20 mouse cellular contexts compared by ENCODE assay signal in genomic region chr17:86589681-86590080, GRCm38 (mm10).
"Had no signal": no experiment of that assay in that cellular context is flagged by ENCODE, and none has a peak within 500 bp of the region (broad histone marks: within the 10 kb centered on the region; RNA-seq: fewer than 3 reads in every experiment).

No protein-coding gene starts in this region.

- H3K27ac ChIP-seq: hindbrain, embryonic 10.5 days; hindbrain, embryonic 12.5 days; hindbrain, embryonic 14.5 days; intestine, embryonic 15.5 days; layer of hippocampus, adult 2 months; left cerebral cortex, adult 2 months; limb, embryonic 10.5 days; limb, embryonic 12.5 days; liver, embryonic 13.5 days; liver, embryonic 15.5 days had no signal

- H3K9ac ChIP-seq: heart, embryonic 13.5 days; heart, embryonic 15.5 days; hindbrain, embryonic 12.5 days; hindbrain, embryonic 14.5 days; intestine, embryonic 15.5 days; limb, embryonic 12.5 days; liver, embryonic 13.5 days; liver, embryonic 15.5 days had no signal

- H3K36me3 ChIP-seq: heart, embryonic 13.5 days; heart, embryonic 15.5 days; hindbrain, embryonic 10.5 days; hindbrain, embryonic 12.5 days; intestine, embryonic 15.5 days; limb, embryonic 10.5 days; limb, embryonic 12.5 days; liver, embryonic 13.5 days; liver, embryonic 15.5 days had no signal

- DNase-seq: gastrocnemius, postnatal 14 days; heart, postnatal 14 days; heart, postnatal 36 days; kidney, adult 18-20 months; kidney, adult 8-10 months; kidney, postnatal 10 days; kidney, postnatal 25 days; kidney, postnatal 4 days; liver, embryonic 13.5 days had no signal

- H3K27me3 ChIP-seq: heart, embryonic 13.5 days; heart, embryonic 15.5 days; hindbrain, embryonic 12.5 days; intestine, embryonic 15.5 days; limb, embryonic 12.5 days; liver, embryonic 13.5 days; liver, embryonic 15.5 days had no signal

- H3K4me3 ChIP-seq: heart, embryonic 13.5 days; heart, embryonic 15.5 days; hindbrain, embryonic 10.5 days; hindbrain, embryonic 12.5 days; intestine, embryonic 15.5 days; layer of hippocampus, adult 2 months; left cerebral cortex, adult 2 months; limb, embryonic 10.5 days; limb, embryonic 12.5 days; liver, embryonic 13.5 days; liver, embryonic 15.5 days had no signal

- H3K4me1 ChIP-seq: hindbrain, embryonic 12.5 days; intestine, embryonic 15.5 days; liver, embryonic 13.5 days; liver, embryonic 15.5 days had no signal
